16 mouse cellular contexts compared by ENCODE assay signal in the genomic region with DNA sequence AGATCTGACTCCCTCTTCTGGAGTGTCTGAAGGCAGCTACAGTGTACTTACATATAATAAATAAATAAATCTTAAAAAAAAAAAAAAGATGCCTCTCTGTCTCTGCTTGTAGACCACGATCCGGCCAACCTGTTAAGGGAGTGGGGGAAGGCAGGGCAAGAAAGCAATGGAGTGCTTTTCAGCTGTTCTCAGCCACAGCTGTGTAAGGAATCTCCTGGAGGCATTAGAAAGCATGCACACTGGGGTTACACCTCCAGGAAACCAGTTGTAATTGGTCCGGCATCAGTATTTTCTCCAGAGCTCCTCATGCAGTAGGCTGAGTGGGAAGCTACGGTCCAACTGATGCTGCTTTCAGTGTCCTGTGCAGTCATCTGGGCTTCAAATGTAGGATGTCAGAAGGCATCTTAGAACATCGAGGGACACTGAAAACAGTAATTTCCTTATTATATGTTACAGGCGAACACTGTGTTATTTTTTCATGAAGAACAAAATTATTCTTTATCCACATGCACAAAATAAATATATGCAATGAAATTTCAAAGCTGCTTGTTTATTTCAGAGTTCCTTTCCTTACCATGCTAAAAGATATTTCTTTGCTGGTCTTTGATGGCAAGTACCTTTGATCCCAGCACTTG.
DNase-seq lines count a peak whose midpoint lies in the region.
"Had no signal": no experiment of that assay in that cellular context is flagged by ENCODE, and none has a peak within 500 bp of the region (broad histone marks: within the 10 kb centered on the region; RNA-seq: fewer than 3 reads in every experiment).

No protein-coding gene starts in this region.

- DNase-seq in 3T3-L1 (ENCODE audit: low read depth, low spot score) (peak; percentile 92), adipocyte (ENCODE audit: low spot score) (peak; percentile 94)
- DNase-seq in right cerebral cortex, adult 2 months (ENCODE audit: low spot score in 2 of 2) = no peak
- no peak for DNase-seq in spleen, postnatal 10 days (ENCODE audit: low spot score in 2 of 2)
- DNase-seq: adrenal gland, adult 2 months; adrenal gland, adult 8-10 months; adrenal gland, postnatal 10 days; adrenal gland, postnatal 14 days; adrenal gland, postnatal 25 days; adrenal gland, postnatal 36 days; B cell, adult 2 months; cerebellum, adult 11 months; cerebellum, adult 11-12 months; cerebellum, adult 18-20 months; cerebellum, adult 2 months; cerebellum, adult 8-10 months had no signal

Comparison
In these comparisons a context has a peak if more than half of its experiments do, and no peak if none do; other contexts are left out.
1. DNase-seq: peak in 3T3-L1 (single experiment) and adipocyte (single experiment); none in right cerebral cortex, adult 2 months (0 of 2) and spleen, postnatal 10 days (0 of 2).